In the genomic region with DNA sequence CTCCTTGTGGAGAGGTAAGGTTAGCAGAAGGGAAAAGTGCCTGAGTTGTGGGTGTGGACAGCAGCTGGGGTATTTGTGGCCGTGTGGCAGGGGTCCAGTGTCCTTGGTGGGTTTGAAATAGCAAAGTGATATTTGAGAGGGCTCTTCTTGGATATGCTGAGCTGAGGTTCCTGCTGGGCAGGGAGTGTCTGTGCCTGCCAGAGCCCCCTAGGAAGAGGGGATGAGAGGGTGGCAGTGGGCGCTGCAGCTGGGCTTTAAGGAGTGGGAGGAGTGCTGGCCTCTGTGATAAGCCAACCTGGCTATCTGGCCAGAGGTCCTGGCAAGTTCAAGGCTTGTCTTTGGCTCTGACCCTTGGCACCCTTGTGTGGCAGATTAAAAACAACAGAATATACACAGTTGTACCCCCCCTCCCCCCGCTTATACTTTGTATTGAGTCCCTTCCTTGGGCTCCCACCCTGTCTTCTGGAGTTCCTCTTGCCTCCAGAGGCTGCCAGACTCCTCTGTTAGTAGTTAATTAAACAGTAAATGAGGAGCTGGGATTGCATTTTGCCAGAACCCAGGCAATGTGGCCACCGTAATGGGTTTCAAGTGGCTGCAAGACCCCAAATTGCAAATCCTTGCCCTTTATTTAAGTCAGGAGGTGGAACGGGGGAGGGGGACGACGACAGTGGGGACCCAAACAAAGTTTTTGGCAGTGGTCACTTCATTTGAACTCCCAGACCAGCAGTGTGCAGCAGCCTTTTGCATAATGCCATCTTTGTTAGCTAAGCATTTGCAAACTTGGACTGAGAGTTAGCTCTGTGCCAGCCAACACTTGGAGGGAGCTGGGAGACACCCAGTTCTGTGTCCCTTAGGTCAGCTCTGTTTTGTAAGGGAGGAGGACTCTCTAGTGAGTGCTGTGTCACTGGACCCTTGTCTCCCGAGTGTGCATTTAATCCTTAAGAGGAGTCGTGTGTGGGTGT, we compare ENCODE assay signal across 8 mouse cellular contexts. TPM values are rescaled to one million over a fixed set of nuclear protein-coding genes. Genes with fewer than 3 reads are reported as not detected.
DNase-seq lines count a peak whose midpoint lies in the region; ATAC-seq and TF ChIP-seq lines count a peak whose summit lies in the region.

No protein-coding gene starts in this region.

- H3K4me3 ChIP-seq in midbrain, embryonic 10.5 days = no peak overlapping the region
- H3K4me3 ChIP-seq in midbrain, embryonic 11.5 days (ENCODE audit: low read depth, low read length) = no peak overlapping the region
- no peak overlapping the region for H3K4me3 ChIP-seq in kidney, embryonic 15.5 days (replicated peaks)
- H3K4me3 ChIP-seq in liver, embryonic 14.5 days (ENCODE audit: insufficient read depth in 1 of 2, low read depth in 2 of 2, low read length in 2 of 2) = no peak overlapping the region

- no peak for ATAC-seq in midbrain, embryonic 11.5 days (ENCODE audit: low FRiP score)
- ATAC-seq in kidney, embryonic 15.5 days (replicated peaks; ENCODE audit: low FRiP score) = no peak
- no peak for ATAC-seq in liver, embryonic 14.5 days (ENCODE audit: insufficient read depth)

- H3K36me3 ChIP-seq in midbrain, embryonic 10.5 days = peaks cover 100% of the 10 kb centered on the region
- H3K36me3 ChIP-seq in midbrain, embryonic 11.5 days (ENCODE audit: control insufficient read depth, insufficient read depth, low read length) = peaks cover 50% of the 10 kb centered on the region
- peaks cover 100% of the 10 kb centered on the region for H3K36me3 ChIP-seq in kidney, embryonic 15.5 days
- peaks cover 67% of the 10 kb centered on the region for H3K36me3 ChIP-seq in liver, embryonic 14.5 days (replicated peaks; ENCODE audit: control insufficient read depth, insufficient read depth, low read depth)

- H3K4me1 ChIP-seq in midbrain, embryonic 10.5 days = peaks cover 76% of the 10 kb centered on the region
- peaks cover 2% of the 10 kb centered on the region; the same call in 1 of the 2 replicates for H3K4me1 ChIP-seq in midbrain, embryonic 11.5 days (ENCODE audit: control insufficient read depth, insufficient read depth, low read length)
- H3K4me1 ChIP-seq in kidney, embryonic 15.5 days = peaks cover 17% of the 10 kb centered on the region
- peaks cover 46 to 58% of the 10 kb centered on the region in 2 experiments for H3K4me1 ChIP-seq in liver, embryonic 14.5 days (replicated peaks; ENCODE audit: control insufficient read depth in 2 of 2, insufficient read depth in 2 of 2, low read length in 1 of 2)

- no peak overlapping the region for H3K9ac ChIP-seq in midbrain, embryonic 11.5 days (ENCODE audit: low read length)
- H3K9ac ChIP-seq in kidney, embryonic 15.5 days = no peak overlapping the region
- peak overlapping the region; percentile 44 for H3K9ac ChIP-seq in liver, embryonic 14.5 days (replicated peaks)

- WGBS in midbrain, embryonic 10.5 days = 73% methylated on average over 9 of the region's 9 CpGs
- 66% methylated on average over 9 of the region's 9 CpGs for WGBS in midbrain, embryonic 11.5 days
- WGBS in kidney, embryonic 15.5 days = 61% methylated on average over 9 of the region's 9 CpGs
- WGBS in liver, embryonic 14.5 days (ENCODE audit: insufficient replicate concordance) = 59% methylated on average over 9 of the region's 9 CpGs

- TF ChIP-seq CTCF in liver, embryonic 14.5 days (IDR thresholded peaks at IDR 0.05; ENCODE audit: low read depth) = no peak

- H3K9me3 ChIP-seq in midbrain, embryonic 10.5 days (replicated peaks) = no peaks in the 10 kb centered on the region
- H3K9me3 ChIP-seq in midbrain, embryonic 11.5 days (ENCODE audit: control insufficient read depth, low read length) = no peaks in the 10 kb centered on the region
- no peaks in the 10 kb centered on the region for H3K9me3 ChIP-seq in kidney, embryonic 15.5 days (replicated peaks)
- no peaks in the 10 kb centered on the region for H3K9me3 ChIP-seq in liver, embryonic 14.5 days (ENCODE audit: control insufficient read depth, low read length)

- H3K27me3 ChIP-seq in midbrain, embryonic 10.5 days (ENCODE audit: low read depth, poor library complexity, severe bottlenecking) = no peaks in the 10 kb centered on the region
- H3K27me3 ChIP-seq in midbrain, embryonic 11.5 days (ENCODE audit: control insufficient read depth, insufficient read depth, low read length) = no peaks in the 10 kb centered on the region
- no peaks in the 10 kb centered on the region for H3K27me3 ChIP-seq in kidney, embryonic 15.5 days
- H3K27me3 ChIP-seq in liver, embryonic 14.5 days (ENCODE audit: control insufficient read depth, insufficient read depth, low read length) = no peaks in the 10 kb centered on the region

- peak; percentile 37 for DNase-seq in adrenal gland, adult 2 months
- no peak for DNase-seq in adrenal gland, postnatal 36 days
- no peak for DNase-seq in midbrain, embryonic 10.5 days (ENCODE audit: low spot score)
- no peak for DNase-seq in midbrain, embryonic 11.5 days (ENCODE audit: low spot score, missing footprints)
- no peak for DNase-seq in liver, embryonic 14.5 days (ENCODE audit: low read depth in 3 of 3, low spot score in 3 of 3)
- no peak for DNase-seq in thymus, postnatal 4 days
- no peak for DNase-seq in testis, postnatal 14 days (ENCODE audit: low spot score)

- no peak for TF ChIP-seq EP300 in liver, embryonic 14.5 days (IDR thresholded peaks at IDR 0.05; ENCODE audit: low read depth)

- no peak overlapping the region for H3K4me2 ChIP-seq in midbrain, embryonic 11.5 days
- no peak overlapping the region for H3K4me2 ChIP-seq in kidney, embryonic 15.5 days
- peak overlapping the region; percentile 67 for H3K4me2 ChIP-seq in liver, embryonic 14.5 days (ENCODE audit: low read depth)

- H3K27ac ChIP-seq in midbrain, embryonic 10.5 days (replicated peaks) = peak overlapping the region; percentile 42; the same call in 1 of the 2 replicates
- H3K27ac ChIP-seq in midbrain, embryonic 11.5 days (ENCODE audit: low read depth, low read length) = no peak overlapping the region; the same call in 1 of the 2 replicates
- peak overlapping the region; percentile 23; the same call in 1 of the 2 replicates for H3K27ac ChIP-seq in kidney, embryonic 15.5 days
- H3K27ac ChIP-seq in liver, embryonic 14.5 days = peak overlapping the region; percentile 81

RNA-seq across cellular contexts. Expression of gene Ssbp3, which starts 11.2 kb away (rescaled TPM):
- 10 to 100 TPM; 73.9 to 88.5 TPM for total RNA-seq in adrenal gland, adult 2 months (2021)
- polyA plus RNA-seq in adrenal gland, adult 2 months (2012; rRNA removed) = 54.3 and 85.0 TPM in 2 replicates
- total RNA-seq in adrenal gland, postnatal 36 days (2021) = 10 to 100 TPM; 71.2 to 85.4 TPM
- polyA plus RNA-seq in midbrain, embryonic 10.5 days (2016; fragmentation: Nextera tagmentation; extraction: Ambion mirVana) = 119 and 136 TPM in 2 replicates
- polyA plus RNA-seq in midbrain, embryonic 11.5 days (2014; fragmentation: Nextera tagmentation; extraction: Ambion mirVana) = 124 and 132 TPM in 2 replicates
- polyA plus RNA-seq in kidney, embryonic 15.5 days (2015; fragmentation: Nextera tagmentation; extraction: Ambion mirVana) = 99.4 and 108 TPM in 2 replicates
- 48.4 and 52.1 TPM in 2 replicates for polyA plus RNA-seq in liver, embryonic 14.5 days (2012; rRNA removed)
- polyA plus RNA-seq in liver, embryonic 14.5 days (2014; fragmentation: Nextera tagmentation; extraction: Ambion mirVana) = 33.0 and 37.9 TPM in 2 replicates
